Mouse (Mus musculus) CH12.LX (cell line): ENCODE results near the gene Ticrr. TPM values are rescaled to one million over a fixed set of nuclear protein-coding genes. Genes with fewer than 3 reads are reported as not detected.

ENCODE experiments used
- DNase-seq: peaks from one replicate; pipeline ENCODE4 v3.0.0-alpha.2; 2013; ENCODE audit errors: extremely low read depth
- H3K27ac ChIP-seq: 2 replicates; pipeline ENCODE4 v1.5.1; 2012; ENCODE audit warnings: low read depth, mild to moderate bottlenecking, control low read depth, moderate library complexity; ENCODE audit not compliant: insufficient read depth
- H3K27me3 ChIP-seq: replicated peaks from 2 replicates; pipeline ENCODE3; 2012; ENCODE audit warnings: inconsistent platforms
- H3K36me3 ChIP-seq, 2 experiments: replicated peaks in 1 of 2; 2 replicates each; pipeline versions ENCODE3 to v1.6.1; 2012; ENCODE audit warnings: inconsistent platforms in 1 of 2, low read length in 1 of 2, mild to moderate bottlenecking in 1 of 2, mixed read lengths in 1 of 2, moderate library complexity in 1 of 2; ENCODE audit not compliant: control insufficient read depth in 1 of 2, insufficient read depth in 1 of 2
- H3K4me1 ChIP-seq, 2 experiments: 2 replicates each; pipeline ENCODE4 v1.6.1; 2012; ENCODE audit warnings: inconsistent platforms in 1 of 2, moderate library complexity in 1 of 2; ENCODE audit not compliant: insufficient read depth in 2 of 2, control insufficient read depth in 1 of 2
- H3K4me2 ChIP-seq: 2 replicates; pipeline ENCODE4 v1.6.1; 2012; ENCODE audit warnings: low read depth, mild to moderate bottlenecking, control low read depth; ENCODE audit not compliant: poor library complexity, insufficient read depth, severe bottlenecking
- H3K4me3 ChIP-seq, 3 experiments: fragments of 150-350 bp in 1 of 3; sonication (generic) in 1 of 3; replicated peaks in 1 of 3; 2 replicates each; pipeline versions ENCODE3 to v1.5.1; 2011 to 2012; ENCODE audit warnings: low read depth in 2 of 3, low read length in 2 of 3, mild to moderate bottlenecking in 2 of 3, moderate library complexity in 2 of 3, control low read depth in 1 of 3, improper control_type of control experiment in 1 of 3, inconsistent platforms in 1 of 3, mixed read lengths in 1 of 3; ENCODE audit not compliant: poor library complexity in 1 of 3
- H3K79me2 ChIP-seq: replicated peaks from 2 replicates; pipeline ENCODE4 v1.6.1; 2012; ENCODE audit warnings: mild to moderate bottlenecking, moderate library complexity; ENCODE audit not compliant: control insufficient read depth, poor library complexity, insufficient read depth, severe bottlenecking; ENCODE audit errors: extremely low read depth
- H3K9ac ChIP-seq: 2 replicates; pipeline ENCODE4 v1.6.1; 2012; ENCODE audit warnings: low read depth, mild to moderate bottlenecking, control low read depth, moderate library complexity; ENCODE audit not compliant: insufficient read depth
- H3K9me3 ChIP-seq: replicated peaks from 2 replicates; pipeline ENCODE3; 2012; ENCODE audit warnings: low read length, inconsistent platforms, mixed read lengths
- CHD1 ChIP-seq: IDR thresholded peaks from 2 replicates; pipeline ENCODE4 v1.6.1; 2012; ENCODE audit warnings: low read depth, low read length, improper control_type of control experiment, inconsistent platforms
- CTCF ChIP-seq, 2 experiments: IDR thresholded peaks in 1 of 2; conservative IDR thresholded peaks in 1 of 2; 2 replicates each; pipeline ENCODE4 v1.5.1; 2011 to 2012; ENCODE audit warnings: low read depth in 2 of 2, low read length in 2 of 2, improper control_type of control experiment in 1 of 2, inconsistent platforms in 1 of 2, mild to moderate bottlenecking in 1 of 2, moderate library complexity in 1 of 2
- ETS1 ChIP-seq: conservative IDR thresholded peaks from 2 replicates; pipeline ENCODE4 v1.6.1; 2012; ENCODE audit warnings: low read depth, mild to moderate bottlenecking, inconsistent platforms, low read length, improper control_type of control experiment, moderate library complexity
- GABPA ChIP-seq: IDR thresholded peaks from 2 replicates; pipeline ENCODE4 v1.6.1; 2012; ENCODE audit warnings: low read depth, low read length, improper control_type of control experiment, inconsistent platforms; ENCODE audit not compliant: insufficient replicate concordance
- JUND ChIP-seq: conservative IDR thresholded peaks from 2 replicates; pipeline ENCODE4 v1.6.1; 2011; ENCODE audit warnings: low read depth, low read length, improper control_type of control experiment
- MEF2A ChIP-seq: IDR thresholded peaks from 2 replicates; pipeline ENCODE4 v1.6.1; 2014; ENCODE audit warnings: low read depth, mild to moderate bottlenecking, inconsistent platforms, low read length, improper control_type of control experiment, borderline replicate concordance
- PAX5 ChIP-seq: IDR thresholded peaks from 2 replicates; pipeline ENCODE4 v1.6.1; 2012; ENCODE audit warnings: low read length, inconsistent platforms, mixed read lengths
- RAD21 ChIP-seq: IDR thresholded peaks from 2 replicates; pipeline ENCODE4 v1.6.1; 2011; ENCODE audit warnings: low read depth, mild to moderate bottlenecking, low read length, improper control_type of control experiment, moderate library complexity
- SIN3A ChIP-seq: IDR thresholded peaks from 2 replicates; pipeline ENCODE4 v1.6.1; 2012; ENCODE audit warnings: low read length, improper control_type of control experiment, inconsistent platforms
- TCF12 ChIP-seq: IDR thresholded peaks from 2 replicates; pipeline ENCODE4 v1.6.1; 2014; ENCODE audit warnings: low read depth, mild to moderate bottlenecking, inconsistent platforms, low read length, improper control_type of control experiment
- USF1 ChIP-seq: IDR thresholded peaks from 2 replicates; pipeline ENCODE4 v1.6.1; 2014; ENCODE audit warnings: low read depth, mild to moderate bottlenecking, inconsistent platforms, low read length, improper control_type of control experiment
- ZC3H11A ChIP-seq: IDR thresholded peaks from 2 replicates; pipeline ENCODE4 v1.6.1; 2012; ENCODE audit warnings: low read depth, mild to moderate bottlenecking, inconsistent platforms, low read length, improper control_type of control experiment
- dilution Hi-C: fragments of 300-500 bp; cut with MboI; formaldehyde crosslinking; loops from 2 replicates; pipeline ENCODE4 v1.14.3; 2020; ENCODE audit warnings: low sequenced_read_pairs; ENCODE audit not compliant: extremely low pct_unique_long_range_greater_than_20kb, extremely low pct_ligation_motif_present
- in situ Hi-C: fragments of 300-500 bp; cut with MboI; formaldehyde crosslinking; loops from 3 replicates; pipeline ENCODE4 v1.14.3; 2019; ENCODE audit warnings: low sequenced_read_pairs, low pct_ligation_motif_present, low pct_unique_long_range_greater_than_20kb, mixed read lengths
- polyA plus RNA-seq: library from polyadenylated mRNA; unstranded; fragments of >175 nt; gene quantifications from 2 replicates; pipeline ENCODE4 v1.2.1, GENCODE M21; 2012; ENCODE audit warnings: low read depth; ENCODE audit not compliant: insufficient read length
- total RNA-seq, 2 experiments: library from RNA; depleted of rRNA; stranded (reverse); fragments of 300-350 nt in 1 of 2; fragments of >200 nt in 1 of 2; gene quantifications; 2 replicates each; pipeline ENCODE4 v1.2.3; 2012 to 2014

Ticrr gene
- total and polyA plus RNA-seq, 3 experiments: 8.3 to 19.2 (median 10.2) TPM

GRCm38 (mm10) chr7:79744051-79744450, 84.1 kb downstream of the Ticrr start:
- TF ChIP-seq SIN3A (no peak), JUND (no peak)
- dilution Hi-C loops: no loop called here
- Histone ChIP-seq H3K4me1 (peaks cover 0 to 5% of the 10 kb centered on the region in 2 experiments; a peak in 2 of 4 replicates), H3K27me3 (no peaks in the 10 kb centered on the region), H3K4me2 (no peak overlapping the region), H3K4me3 (no peak overlapping the region), H3K36me3 (peaks cover 5 to 9% of the 10 kb centered on the region in 2 experiments), H3K9ac (no peak overlapping the region), H3K27ac (no peak overlapping the region), H3K9me3 (no peaks in the 10 kb centered on the region), H3K79me2 (no peaks in the 10 kb centered on the region)
- in situ Hi-C loops: no loop called here
- DNase-seq: no peak

GRCm38 (mm10) chr7:79744585-79744984, 84.6 kb downstream of the Ticrr start:
- Histone ChIP-seq H3K36me3 (peaks cover 2 to 5% of the 10 kb centered on the region in 2 experiments), H3K79me2 (no peaks in the 10 kb centered on the region), H3K9ac (no peak overlapping the region), H3K4me2 (no peak overlapping the region), H3K9me3 (no peaks in the 10 kb centered on the region), H3K4me3 (no peak overlapping the region), H3K27me3 (no peaks in the 10 kb centered on the region), H3K4me1 (peaks cover 0 to 5% of the 10 kb centered on the region in 2 experiments; a peak in 2 of 4 replicates), H3K27ac (no peak overlapping the region)
- in situ Hi-C loops: no loop called here
- no peak for TF ChIP-seq PAX5
- no peak for DNase-seq
- dilution Hi-C loops: no loop called here

GRCm38 (mm10) chr7:79747659-79748058, 87.7 kb downstream of the Ticrr start:
- in situ Hi-C loops (no loop called here), dilution Hi-C loops (no loop called here)
- H3K4me1 ChIP-seq: peaks cover 0 to 5% of the 10 kb centered on the region in 2 experiments; a peak in 2 of 4 replicates
- H3K9me3 ChIP-seq: no peaks in the 10 kb centered on the region
- H3K27ac ChIP-seq: no peak overlapping the region
- no peak for DNase-seq
- TF ChIP-seq JUND (no peak), RAD21 (no peak), USF1 (no peak), CTCF (conservative IDR thresholded peaks at IDR 0.05 in 1 of 2, IDR thresholded peaks at IDR 0.05 in 1 of 2; ENCODE audit: low read depth in 2 of 2, low read length in 2 of 2) (no peak), TCF12 (no peak), CHD1 (no peak), MEF2A (no peak), ETS1 (no peak), GABPA (no peak), ZC3H11A (no peak)
- H3K4me3 ChIP-seq: no peak overlapping the region
- H3K4me2 ChIP-seq: no peak overlapping the region
- H3K27me3 ChIP-seq: no peaks in the 10 kb centered on the region
- H3K9ac ChIP-seq: no peak overlapping the region
- no peaks in the 10 kb centered on the region for H3K79me2 ChIP-seq
- H3K36me3 ChIP-seq: no peaks in the 10 kb centered on the region

Other genes with a start within 250 kb of the Ticrr start
- 62.1 and 71.9 TPM in 2 replicates for gene Polg, start 193.8 kb upstream of the Ticrr start, total RNA-seq (2012; rRNA removed)
- gene Polg, start 193.8 kb upstream of the Ticrr start, total RNA-seq (2014; rRNA removed): 53.1 and 60.5 TPM in 2 replicates
- gene Polg, start 193.8 kb upstream of the Ticrr start, polyA plus RNA-seq: 116 and 135 TPM in 2 replicates
- gene Rhcg, start 42.5 kb upstream of the Ticrr start, total RNA-seq (2012; rRNA removed): not detected in 2 replicates
- not detected in 2 replicates for gene Rhcg, start 42.5 kb upstream of the Ticrr start, total RNA-seq (2014; rRNA removed)
- not detected in 2 replicates for gene Rhcg, start 42.5 kb upstream of the Ticrr start, polyA plus RNA-seq
- 7.1 and 8.1 TPM in 2 replicates for gene Kif7, start 55.5 kb downstream of the Ticrr start, total RNA-seq (2012; rRNA removed)
- gene Kif7, start 55.5 kb downstream of the Ticrr start, total RNA-seq (2014; rRNA removed): 4.7 and 4.8 TPM in 2 replicates
- gene Kif7, start 55.5 kb downstream of the Ticrr start, polyA plus RNA-seq: 7.4 and 8.1 TPM in 2 replicates
- gene Plin1, start 72.7 kb downstream of the Ticrr start, total RNA-seq (2012; rRNA removed): 0.08 TPM in 1 of 2 replicates, not detected in the other
- gene Plin1, start 72.7 kb downstream of the Ticrr start, total RNA-seq (2014; rRNA removed): not detected in 2 replicates
- gene Plin1, start 72.7 kb downstream of the Ticrr start, polyA plus RNA-seq: not detected in 2 replicates
- gene Pex11a, start 82.9 kb downstream of the Ticrr start, total RNA-seq (2012; rRNA removed): 2.8 and 3.4 TPM in 2 replicates
- 1.5 and 2.1 TPM in 2 replicates for gene Pex11a, start 82.9 kb downstream of the Ticrr start, total RNA-seq (2014; rRNA removed)
- 4.3 and 4.8 TPM in 2 replicates for gene Pex11a, start 82.9 kb downstream of the Ticrr start, polyA plus RNA-seq
- 0.38 and 1.2 TPM in 2 replicates for gene Wdr93, start 83.0 kb downstream of the Ticrr start, total RNA-seq (2012; rRNA removed)
- gene Wdr93, start 83.0 kb downstream of the Ticrr start, total RNA-seq (2014; rRNA removed): 0.63 and 0.75 TPM in 2 replicates
- gene Wdr93, start 83.0 kb downstream of the Ticrr start, polyA plus RNA-seq: 0.85 and 1.3 TPM in 2 replicates
- not detected in 2 replicates for gene Mesp1, start 133.6 kb downstream of the Ticrr start, total RNA-seq (2012; rRNA removed)
- gene Mesp1, start 133.6 kb downstream of the Ticrr start, total RNA-seq (2014; rRNA removed): not detected in 2 replicates
- not detected in 2 replicates for gene Mesp1, start 133.6 kb downstream of the Ticrr start, polyA plus RNA-seq
- not detected in 2 replicates for gene Mesp2, start 150.5 kb downstream of the Ticrr start, total RNA-seq (2012; rRNA removed)
- gene Mesp2, start 150.5 kb downstream of the Ticrr start, total RNA-seq (2014; rRNA removed): not detected in 2 replicates
- not detected in 2 replicates for gene Mesp2, start 150.5 kb downstream of the Ticrr start, polyA plus RNA-seq
- 0.13 and 0.25 TPM in 2 replicates for gene Anpep, start 200.9 kb downstream of the Ticrr start, total RNA-seq (2012; rRNA removed)
- gene Anpep, start 200.9 kb downstream of the Ticrr start, total RNA-seq (2014; rRNA removed): not detected in 2 replicates
- 0.45 and 0.60 TPM in 2 replicates for gene Anpep, start 200.9 kb downstream of the Ticrr start, polyA plus RNA-seq